Mouse (Mus musculus) olfactory bulb, adult 2 months (tissue): ENCODE data around the gene BC067074.

Experiments used
- CTCF ChIP-seq: fragments of 200-500 bp; IDR thresholded peaks from 2 replicates; pipeline ENCODE4 v1.5.1; 2012; ENCODE audit warnings: low read depth, mild to moderate bottlenecking, low read length, moderate library complexity; ENCODE audit not compliant: insufficient read depth
- POLR2A ChIP-seq: fragments of 200-500 bp; IDR thresholded peaks from 2 replicates; pipeline ENCODE4 v1.6.1; 2012; ENCODE audit warnings: mild to moderate bottlenecking, low read depth, low read length, moderate library complexity; ENCODE audit not compliant: insufficient read depth

DNA sequence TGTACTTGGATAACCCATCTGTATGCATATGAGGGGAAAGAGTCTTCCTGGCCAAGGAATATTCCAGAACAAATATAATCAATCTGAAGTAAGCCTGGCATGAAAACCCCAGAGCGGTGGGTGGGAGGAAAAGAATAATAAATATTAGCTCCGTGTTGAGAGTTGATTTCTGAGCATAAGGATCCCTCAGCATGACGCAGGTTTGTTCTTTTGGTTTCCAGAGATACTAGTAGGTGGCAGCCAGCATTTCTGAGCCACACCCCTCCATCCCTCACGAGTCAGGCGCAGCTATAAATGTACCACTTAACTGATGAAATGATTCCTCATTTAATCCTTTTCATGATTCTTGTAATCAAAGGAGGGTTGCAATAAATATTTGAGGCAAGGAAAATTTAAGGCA is 41.0 kb downstream of the BC067074 start:
- no peak for TF ChIP-seq CTCF
- no peak for TF ChIP-seq POLR2A
